9 mouse cellular contexts compared by ENCODE assay signal in genomic region chr9:94701193-94701869, GRCm38 (mm10). TPM values are rescaled to one million over a fixed set of nuclear protein-coding genes. Genes with fewer than 3 reads are reported as not detected.
DNase-seq lines count a peak whose midpoint lies in the region; ATAC-seq and TF ChIP-seq lines count a peak whose summit lies in the region.
"Had no signal": no experiment of that assay in that cellular context is flagged by ENCODE, and none has a peak within 500 bp of the region (broad histone marks: within the 10 kb centered on the region; RNA-seq: fewer than 3 reads in every experiment).

No protein-coding gene starts in this region.

- intact Hi-C loops in heart, postnatal 10 days (cut with DNase I), result no loop called here

- H3K36me3 ChIP-seq in heart, embryonic 15.5 days, result no peaks in the 10 kb centered on the region
- H3K36me3 ChIP-seq in embryonic facial prominence, embryonic 12.5 days, result no peaks in the 10 kb centered on the region
- no peaks in the 10 kb centered on the region for H3K36me3 ChIP-seq in midbrain, embryonic 12.5 days
- H3K36me3 ChIP-seq in lung, postnatal 0 days (ENCODE audit: insufficient read depth, low read length), result no peaks in the 10 kb centered on the region

- ATAC-seq in heart, embryonic 15.5 days (replicated peaks; ENCODE audit: insufficient number of reproducible peaks, insufficient read depth, low FRiP score, low read depth), result no peak
- peak; percentile 58; the same call in 1 of the 2 replicates for ATAC-seq in embryonic facial prominence, embryonic 12.5 days (ENCODE audit: insufficient number of reproducible peaks, insufficient read depth, low FRiP score, low TSS enrichment)
- peak; percentile 16; the same call in 1 of the 2 replicates for ATAC-seq in midbrain, embryonic 12.5 days (ENCODE audit: low FRiP score, low read depth)
- no peak for ATAC-seq in lung, postnatal 0 days
- ATAC-seq: intestine, postnatal 0 days had no signal

- H3K27ac ChIP-seq in heart, embryonic 15.5 days, result peak overlapping the region; percentile 69; the same call in 1 of the 2 replicates
- 0 out of 2 replicates have a peak overlapping the region, but pooled peaks have one; percentile 41 for H3K27ac ChIP-seq in embryonic facial prominence, embryonic 12.5 days
- peak overlapping the region; percentile 15; the same call in 1 of the 2 replicates for H3K27ac ChIP-seq in midbrain, embryonic 12.5 days (replicated peaks)
- no peak overlapping the region for H3K27ac ChIP-seq in lung, postnatal 0 days (ENCODE audit: low read length)

- DNase-seq in heart, postnatal 10 days, result no peak
- peak; percentile 47 for DNase-seq in brain, adult 2 months (ENCODE audit: low read depth, low spot score)
- DNase-seq in frontal cortex, postnatal 25 days (ENCODE audit: low spot score in 2 of 2), result no peak
- no peak for DNase-seq in layer of hippocampus, postnatal 14 days (ENCODE audit: low spot score in 2 of 2)
- DNase-seq in lung, postnatal 0 days (ENCODE audit: low spot score), result no peak

- TF ChIP-seq EP300 in lung, postnatal 0 days (IDR thresholded peaks at IDR 0.05), result no peak

- H3K9me3 ChIP-seq in heart, embryonic 15.5 days (replicated peaks), result no peaks in the 10 kb centered on the region
- no peaks in the 10 kb centered on the region for H3K9me3 ChIP-seq in embryonic facial prominence, embryonic 12.5 days
- no peaks in the 10 kb centered on the region for H3K9me3 ChIP-seq in midbrain, embryonic 12.5 days
- no peaks in the 10 kb centered on the region for H3K9me3 ChIP-seq in lung, postnatal 0 days (ENCODE audit: low read length)

- no peak overlapping the region for H3K4me2 ChIP-seq in heart, embryonic 15.5 days
- no peak overlapping the region; the same call in 1 of the 2 replicates for H3K4me2 ChIP-seq in embryonic facial prominence, embryonic 12.5 days (replicated peaks)
- H3K4me2 ChIP-seq in midbrain, embryonic 12.5 days (replicated peaks), result no peak overlapping the region
- H3K4me2 ChIP-seq in lung, postnatal 0 days (replicated peaks; ENCODE audit: low read depth, low read length), result no peak overlapping the region

- 59% methylated on average over 6 of the region's 6 CpGs for WGBS in heart, embryonic 15.5 days
- WGBS in embryonic facial prominence, embryonic 12.5 days, result 21% methylated on average over 6 of the region's 6 CpGs
- 61% methylated on average over 6 of the region's 6 CpGs for WGBS in midbrain, embryonic 12.5 days
- 57% methylated on average over 6 of the region's 6 CpGs for WGBS in lung, postnatal 0 days

- peaks cover 16% of the 10 kb centered on the region for H3K4me1 ChIP-seq in heart, embryonic 15.5 days (replicated peaks)
- peaks cover 17% of the 10 kb centered on the region for H3K4me1 ChIP-seq in embryonic facial prominence, embryonic 12.5 days
- peaks cover 10% of the 10 kb centered on the region; the same call in 1 of the 2 replicates for H3K4me1 ChIP-seq in midbrain, embryonic 12.5 days
- H3K4me1 ChIP-seq in lung, postnatal 0 days (ENCODE audit: insufficient read depth, low read depth, low read length), result no peaks in the 10 kb centered on the region

- no peak overlapping the region for H3K9ac ChIP-seq in heart, embryonic 15.5 days
- H3K9ac ChIP-seq in embryonic facial prominence, embryonic 12.5 days, result no peak overlapping the region
- no peak overlapping the region for H3K9ac ChIP-seq in midbrain, embryonic 12.5 days (replicated peaks)
- no peak overlapping the region for H3K9ac ChIP-seq in lung, postnatal 0 days (replicated peaks; ENCODE audit: low read depth)

- no peak overlapping the region for H3K4me3 ChIP-seq in heart, embryonic 15.5 days
- H3K4me3 ChIP-seq in embryonic facial prominence, embryonic 12.5 days, result no peak overlapping the region
- no peak overlapping the region for H3K4me3 ChIP-seq in midbrain, embryonic 12.5 days
- H3K4me3 ChIP-seq in lung, postnatal 0 days (ENCODE audit: low read depth, low read length), result no peak overlapping the region

- TF ChIP-seq CTCF in lung, postnatal 0 days (IDR thresholded peaks at IDR 0.05), result no peak

- no peaks in the 10 kb centered on the region for H3K27me3 ChIP-seq in heart, embryonic 15.5 days
- H3K27me3 ChIP-seq in embryonic facial prominence, embryonic 12.5 days, result no peaks in the 10 kb centered on the region
- no peaks in the 10 kb centered on the region for H3K27me3 ChIP-seq in midbrain, embryonic 12.5 days
- H3K27me3 ChIP-seq in lung, postnatal 0 days (replicated peaks; ENCODE audit: insufficient read depth, low read length), result no peaks in the 10 kb centered on the region

RNA-seq across cellular contexts. Expression of gene Slc9a9, which starts 31.6 kb away (rescaled TPM):
- 3.5 and 4.8 TPM in 2 replicates for polyA plus RNA-seq in heart, embryonic 15.5 days (2015; fragmentation: Nextera tagmentation; extraction: Ambion mirVana)
- 1 to 10 TPM; 2.7 to 2.8 TPM for total RNA-seq in heart, postnatal 10 days (2021)
- polyA plus RNA-seq in embryonic facial prominence, embryonic 12.5 days (2016; fragmentation: Nextera tagmentation; extraction: Ambion mirVana), result 4.8 and 5.6 TPM in 2 replicates
- 4.5 and 5.3 TPM in 2 replicates for polyA plus RNA-seq in midbrain, embryonic 12.5 days (2016; fragmentation: Nextera tagmentation; extraction: Ambion mirVana)
- 10 to 100 TPM; 15.2 to 15.6 TPM for total RNA-seq in layer of hippocampus, postnatal 14 days (2021)
- polyA plus RNA-seq in lung, postnatal 0 days (2015; fragmentation: Nextera tagmentation; extraction: Ambion mirVana), result 3.4 and 3.7 TPM in 2 replicates

Comparison
In these comparisons a context has a peak if more than half of its experiments do, and no peak if none do; other contexts are left out.
1. ATAC-seq: peak in embryonic facial prominence, embryonic 12.5 days (single experiment) and midbrain, embryonic 12.5 days (single experiment); none in heart, embryonic 15.5 days (single experiment) and lung, postnatal 0 days (single experiment).